Mouse (Mus musculus): Measurements from ENCODE around the gene Slc25a17. TPM values are rescaled to one million over a fixed set of nuclear protein-coding genes. Genes with fewer than 3 reads are reported as not detected.

Slc25a17 gene
- polyA plus RNA-seq, 1 experiment from 2014 or later: 139 TPM

GRCm38 (mm10) chr15:81294897-81295296 is 65.7 kb downstream of the Slc25a17 start:
- WGBS: 93% methylated on average over 10 of the region's 10 CpGs
- no peak overlapping the region for H3K9ac ChIP-seq (replicated peaks)

GRCm38 (mm10) chr15:81294386-81294785 is 66.2 kb downstream of the Slc25a17 start:
- Histone ChIP-seq H3K27me3 (no peaks in the 10 kb centered on the region), H3K9me3 (no peaks in the 10 kb centered on the region), H3K4me1 (no peaks in the 10 kb centered on the region), H3K9ac (replicated peaks) (no peak overlapping the region), H3K36me3 (no peaks in the 10 kb centered on the region), H3K4me3 (no peak overlapping the region), H3K27ac (replicated peaks) (no peak overlapping the region), H3K4me2 (replicated peaks) (no peak overlapping the region)
- 66% methylated on average over 12 of the region's 12 CpGs for WGBS
- ATAC-seq (replicated peaks): no peak

More at GRCm38 (mm10) chr15:81294897-81295296, 65.7 kb downstream of the Slc25a17 start:
- Histone ChIP-seq H3K4me1 (no peaks in the 10 kb centered on the region), H3K4me2 (replicated peaks) (no peak overlapping the region), H3K9me3 (no peaks in the 10 kb centered on the region), H3K4me3 (no peak overlapping the region), H3K27ac (replicated peaks) (no peak overlapping the region), H3K36me3 (no peaks in the 10 kb centered on the region), H3K27me3 (no peaks in the 10 kb centered on the region)
- ATAC-seq (replicated peaks): no peak

- Histone ChIP-seq H3K4me3 (no peak overlapping the region), H3K9me3 (no peaks in the 10 kb centered on the region), H3K4me2 (replicated peaks) (no peak overlapping the region), H3K9ac (replicated peaks) (no peak overlapping the region), H3K4me1 (no peaks in the 10 kb centered on the region), H3K27ac (replicated peaks) (no peak overlapping the region), H3K27me3 (no peaks in the 10 kb centered on the region), H3K36me3 (no peaks in the 10 kb centered on the region)
- ATAC-seq (replicated peaks): no peak
- 83% methylated on average over 9 of the region's 9 CpGs for WGBS
Measured at GRCm38 (mm10) chr15:81290747-81291146, 69.9 kb downstream of the Slc25a17 start.

GRCm38 (mm10) chr15:81290230-81290629 is 70.4 kb downstream of the Slc25a17 start:
- H3K27me3 ChIP-seq: no peaks in the 10 kb centered on the region
- H3K27ac ChIP-seq (replicated peaks): no peak overlapping the region
- H3K9me3 ChIP-seq: no peaks in the 10 kb centered on the region
- H3K4me2 ChIP-seq (replicated peaks): no peak overlapping the region
- H3K4me1 ChIP-seq: no peaks in the 10 kb centered on the region
- WGBS: 94% methylated on average over 4 of the region's 4 CpGs
- no peaks in the 10 kb centered on the region for H3K36me3 ChIP-seq
- H3K9ac ChIP-seq (replicated peaks): no peak overlapping the region
- no peak for ATAC-seq (replicated peaks)
- H3K4me3 ChIP-seq: no peak overlapping the region

- H3K4me1 ChIP-seq: no peaks in the 10 kb centered on the region
- no peak overlapping the region for H3K4me3 ChIP-seq
- no peak for ATAC-seq (replicated peaks)
- WGBS: 82% methylated on average over 9 of the region's 9 CpGs
- H3K4me2 ChIP-seq (replicated peaks): no peak overlapping the region
- H3K9me3 ChIP-seq: no peaks in the 10 kb centered on the region
- no peaks in the 10 kb centered on the region for H3K27me3 ChIP-seq
- no peaks in the 10 kb centered on the region for H3K36me3 ChIP-seq
- H3K27ac ChIP-seq (replicated peaks): no peak overlapping the region
- H3K9ac ChIP-seq (replicated peaks): no peak overlapping the region
Measured at GRCm38 (mm10) chr15:81284121-81284734, 76.4 kb downstream of the Slc25a17 start.

- H3K9ac ChIP-seq (replicated peaks): no peak overlapping the region
- H3K4me3 ChIP-seq: no peak overlapping the region
- no peak overlapping the region for H3K4me2 ChIP-seq (replicated peaks)
- no peak for ATAC-seq (replicated peaks)
- H3K4me1 ChIP-seq: peaks cover 11% of the 10 kb centered on the region
- H3K27me3 ChIP-seq: no peaks in the 10 kb centered on the region
- H3K27ac ChIP-seq (replicated peaks): no peak overlapping the region
- H3K36me3 ChIP-seq: no peaks in the 10 kb centered on the region
- WGBS: 52% methylated on average over 6 of the region's 6 CpGs
- H3K9me3 ChIP-seq: no peaks in the 10 kb centered on the region
Measured at GRCm38 (mm10) chr15:81278699-81279098, 81.9 kb downstream of the Slc25a17 start.

GRCm38 (mm10) chr15:81277928-81278327 is 82.7 kb downstream of the Slc25a17 start:
- H3K4me3 ChIP-seq: no peak overlapping the region
- H3K4me2 ChIP-seq (replicated peaks): 0 out of 2 replicates have a peak overlapping the region, but pooled peaks have one; percentile 3
- no peaks in the 10 kb centered on the region for H3K27me3 ChIP-seq
- no peak overlapping the region for H3K27ac ChIP-seq (replicated peaks)
- 3% methylated on average over 11 of the region's 11 CpGs for WGBS
- no peaks in the 10 kb centered on the region for H3K36me3 ChIP-seq
- peaks cover 12% of the 10 kb centered on the region for H3K4me1 ChIP-seq
- no peaks in the 10 kb centered on the region for H3K9me3 ChIP-seq
- no peak overlapping the region for H3K9ac ChIP-seq (replicated peaks)
- ATAC-seq (replicated peaks): no peak

GRCm38 (mm10) chr15:81273361-81273760 is 87.3 kb downstream of the Slc25a17 start:
- Histone ChIP-seq H3K4me2 (replicated peaks) (no peak overlapping the region), H3K4me3 (no peak overlapping the region), H3K9ac (replicated peaks) (no peak overlapping the region), H3K27me3 (no peaks in the 10 kb centered on the region), H3K36me3 (no peaks in the 10 kb centered on the region), H3K9me3 (no peaks in the 10 kb centered on the region), H3K4me1 (peaks cover 18% of the 10 kb centered on the region), H3K27ac (replicated peaks) (0 out of 2 replicates have a peak overlapping the region, but pooled peaks have one; percentile 12)
- ATAC-seq (replicated peaks): no peak
- 53% methylated on average over 2 of the region's 2 CpGs for WGBS

GRCm38 (mm10) chr15:81272305-81273053 is 88.1 kb downstream of the Slc25a17 start:
- Histone ChIP-seq H3K9me3 (no peaks in the 10 kb centered on the region), H3K4me1 (peaks cover 9% of the 10 kb centered on the region), H3K9ac (replicated peaks) (peak overlapping the region; percentile 29), H3K36me3 (no peaks in the 10 kb centered on the region), H3K27ac (replicated peaks) (peak overlapping the region; percentile 55), H3K4me3 (no peak overlapping the region), H3K4me2 (replicated peaks) (peak overlapping the region; percentile 9; the same call in 1 of the 2 replicates), H3K27me3 (no peaks in the 10 kb centered on the region)
- WGBS: 19% methylated on average over 13 of the region's 13 CpGs
- ATAC-seq (replicated peaks): peak; percentile 57; the same call in 1 of the 2 replicates

Other genes with a start within 250 kb of the Slc25a17 start
- 24.1 and 25.1 TPM in 2 replicates for gene Mrtfa, start 170.1 kb downstream of the Slc25a17 start, polyA plus RNA-seq (2015; fragmentation: Nextera tagmentation; extraction: Ambion mirVana)
- 1.2 and 1.8 TPM in 2 replicates for gene Mchr1, start 125.3 kb downstream of the Slc25a17 start, polyA plus RNA-seq (2015; fragmentation: Nextera tagmentation; extraction: Ambion mirVana)
- gene St13, start 39.3 kb upstream of the Slc25a17 start, polyA plus RNA-seq (2015; fragmentation: Nextera tagmentation; extraction: Ambion mirVana): 203 and 207 TPM in 2 replicates
- gene Xpnpep3, start 39.3 kb upstream of the Slc25a17 start, polyA plus RNA-seq (2015; fragmentation: Nextera tagmentation; extraction: Ambion mirVana): 8.6 and 10.1 TPM in 2 replicates
- 1.5 and 1.7 TPM in 2 replicates for gene Dnajb7, start 47.5 kb upstream of the Slc25a17 start, polyA plus RNA-seq (2015; fragmentation: Nextera tagmentation; extraction: Ambion mirVana)
- gene Rbx1, start 105.5 kb upstream of the Slc25a17 start, polyA plus RNA-seq (2015; fragmentation: Nextera tagmentation; extraction: Ambion mirVana): 492 and 524 TPM in 2 replicates
- 18.4 and 21.9 TPM in 2 replicates for gene Ep300, start 224.5 kb upstream of the Slc25a17 start, polyA plus RNA-seq (2015; fragmentation: Nextera tagmentation; extraction: Ambion mirVana)